Mouse (Mus musculus): ENCODE measurements around the gene Kdm5a. TPM values are rescaled to one million over a fixed set of nuclear protein-coding genes. Genes with fewer than 3 reads are reported as not detected.
A peak's percentile ranks its signal among the peaks of the same experiment; 100 is the strongest.

Kdm5a gene
- polyA plus RNA-seq, 1 experiment = 9.4 TPM

GRCm38 (mm10) chr6:120468259-120468658, 104.3 kb downstream of the Kdm5a start:
- Histone ChIP-seq H3K4me3 (ENCODE audit: insufficient read depth, low read length) (no peak overlapping the region), H3K27ac (ENCODE audit: insufficient read depth, low read length) (no peak overlapping the region), H3K4me1 (ENCODE audit: control insufficient read depth, insufficient read depth, low read length) (peaks cover 8% of the 10 kb centered on the region)
- no peak for TF ChIP-seq CTCF (IDR thresholded peaks at IDR 0.05; ENCODE audit: extremely low read depth, insufficient read depth, low read length)
- no peak for TF ChIP-seq POLR2A (IDR thresholded peaks at IDR 0.05; ENCODE audit: extremely low read depth, insufficient read depth, low read length)

- Histone ChIP-seq H3K4me1 (ENCODE audit: control insufficient read depth, insufficient read depth, low read length) (peaks cover 9% of the 10 kb centered on the region), H3K4me3 (ENCODE audit: insufficient read depth, low read length) (no peak overlapping the region), H3K27ac (ENCODE audit: insufficient read depth, low read length) (no peak overlapping the region)
- TF ChIP-seq POLR2A (IDR thresholded peaks at IDR 0.05; ENCODE audit: extremely low read depth, insufficient read depth, low read length) = no peak
- TF ChIP-seq CTCF (IDR thresholded peaks at IDR 0.05; ENCODE audit: extremely low read depth, insufficient read depth, low read length) = no peak
These were observed 105.3 kb downstream of the Kdm5a start for GRCm38 (mm10) chr6:120469268-120469667.

- H3K4me1 ChIP-seq (ENCODE audit: control insufficient read depth, insufficient read depth, low read length) = peaks cover 9% of the 10 kb centered on the region
- TF ChIP-seq POLR2A (IDR thresholded peaks at IDR 0.05; ENCODE audit: extremely low read depth, insufficient read depth, low read length) (no peak), CTCF (IDR thresholded peaks at IDR 0.05; ENCODE audit: extremely low read depth, insufficient read depth, low read length) (no peak)
- H3K4me3 ChIP-seq (ENCODE audit: insufficient read depth, low read length) = no peak overlapping the region
- H3K27ac ChIP-seq (ENCODE audit: insufficient read depth, low read length) = no peak overlapping the region
These were observed 105.8 kb downstream of the Kdm5a start for GRCm38 (mm10) chr6:120469770-120470169.

DNA sequence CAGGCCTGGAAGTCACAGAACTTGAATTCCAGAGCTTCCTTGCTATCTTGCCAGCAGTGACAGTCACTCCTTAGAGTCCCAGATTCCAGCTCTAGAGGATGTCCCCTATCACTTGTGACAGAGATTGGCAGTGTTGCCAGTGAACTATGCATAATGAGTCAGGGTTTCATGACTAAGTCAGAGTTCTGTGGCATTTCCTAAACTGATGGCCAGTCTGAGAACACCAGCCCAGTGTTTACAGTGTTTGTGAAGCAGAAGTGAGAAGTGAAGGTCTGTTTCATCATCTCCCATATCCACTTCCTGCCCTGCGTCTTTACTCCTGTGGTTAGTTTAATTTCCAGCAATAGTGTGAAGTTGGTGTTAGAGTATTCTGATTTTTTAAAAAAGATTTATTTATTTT, 106.7 kb downstream of the Kdm5a start:
- no peak overlapping the region for H3K4me3 ChIP-seq (ENCODE audit: insufficient read depth, low read length)
- H3K4me1 ChIP-seq (ENCODE audit: control insufficient read depth, insufficient read depth, low read length) = peaks cover 9% of the 10 kb centered on the region
- TF ChIP-seq CTCF (IDR thresholded peaks at IDR 0.05; ENCODE audit: extremely low read depth, insufficient read depth, low read length) (no peak), POLR2A (IDR thresholded peaks at IDR 0.05; ENCODE audit: extremely low read depth, insufficient read depth, low read length) (no peak)
- no peak overlapping the region for H3K27ac ChIP-seq (ENCODE audit: insufficient read depth, low read length)

- TF ChIP-seq CTCF (IDR thresholded peaks at IDR 0.05; ENCODE audit: extremely low read depth, insufficient read depth, low read length) (no peak), POLR2A (IDR thresholded peaks at IDR 0.05; ENCODE audit: extremely low read depth, insufficient read depth, low read length) (no peak)
- Histone ChIP-seq H3K4me1 (ENCODE audit: control insufficient read depth, insufficient read depth, low read length) (peaks cover 9% of the 10 kb centered on the region), H3K27ac (ENCODE audit: insufficient read depth, low read length) (0 out of 2 replicates have a peak overlapping the region, but pooled peaks have one; percentile 10)
These were observed 108.1 kb downstream of the Kdm5a start for GRCm38 (mm10) chr6:120471991-120472441.

GRCm38 (mm10) chr6:120472455-120473140, 108.7 kb downstream of the Kdm5a start:
- H3K4me3 ChIP-seq (ENCODE audit: insufficient read depth, low read length) = no peak overlapping the region
- 0 out of 2 replicates have a peak overlapping the region, but pooled peaks have one; percentile 10 for H3K27ac ChIP-seq (ENCODE audit: insufficient read depth, low read length)
- peaks cover 9% of the 10 kb centered on the region for H3K4me1 ChIP-seq (ENCODE audit: control insufficient read depth, insufficient read depth, low read length)
- TF ChIP-seq CTCF (IDR thresholded peaks at IDR 0.05; ENCODE audit: extremely low read depth, insufficient read depth, low read length) (no peak), POLR2A (IDR thresholded peaks at IDR 0.05; ENCODE audit: extremely low read depth, insufficient read depth, low read length) (no peak)

More at GRCm38 (mm10) chr6:120471991-120472441, 108.1 kb downstream of the Kdm5a start:
- H3K4me3 ChIP-seq (ENCODE audit: insufficient read depth, low read length) = no peak overlapping the region

GRCm38 (mm10) chr6:120473427-120473826, 109.5 kb downstream of the Kdm5a start:
- Histone ChIP-seq H3K4me1 (ENCODE audit: control insufficient read depth, insufficient read depth, low read length) (peaks cover 9% of the 10 kb centered on the region), H3K27ac (ENCODE audit: insufficient read depth, low read length) (no peak overlapping the region), H3K4me3 (ENCODE audit: insufficient read depth, low read length) (no peak overlapping the region)
- TF ChIP-seq POLR2A (IDR thresholded peaks at IDR 0.05; ENCODE audit: extremely low read depth, insufficient read depth, low read length) = no peak
- TF ChIP-seq CTCF (IDR thresholded peaks at IDR 0.05; ENCODE audit: extremely low read depth, insufficient read depth, low read length) = no peak

DNA sequence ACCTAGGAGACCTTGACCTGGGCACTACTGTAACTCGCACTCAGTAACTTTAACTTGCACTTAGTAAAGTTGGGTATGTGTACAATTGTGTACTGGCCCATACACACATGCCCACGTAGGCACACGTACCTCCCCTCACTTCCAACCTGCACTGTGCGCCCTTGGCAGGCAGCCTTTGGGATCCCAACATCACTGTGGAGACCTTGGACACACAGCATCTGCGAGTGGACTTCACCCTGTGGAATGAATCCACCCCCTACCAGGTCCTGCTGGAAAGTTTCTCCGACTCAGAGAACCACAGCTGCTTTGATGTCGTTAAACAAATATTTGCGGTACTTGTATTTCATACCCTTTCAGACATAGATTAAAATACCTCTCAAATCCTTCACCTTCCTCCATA, 111.4 kb downstream of the Kdm5a start:
- TF ChIP-seq POLR2A (IDR thresholded peaks at IDR 0.05; ENCODE audit: extremely low read depth, insufficient read depth, low read length) (no peak), CTCF (IDR thresholded peaks at IDR 0.05; ENCODE audit: extremely low read depth, insufficient read depth, low read length) (no peak)
- H3K4me3 ChIP-seq (ENCODE audit: insufficient read depth, low read length) = no peak overlapping the region
- no peak overlapping the region for H3K27ac ChIP-seq (ENCODE audit: insufficient read depth, low read length)
- H3K4me1 ChIP-seq (ENCODE audit: control insufficient read depth, insufficient read depth, low read length) = peaks cover 9% of the 10 kb centered on the region

GRCm38 (mm10) chr6:120479302-120479701, 115.4 kb downstream of the Kdm5a start:
- peak overlapping the region; percentile 66 for H3K27ac ChIP-seq (ENCODE audit: insufficient read depth, low read length)
- no peak for TF ChIP-seq CTCF (IDR thresholded peaks at IDR 0.05; ENCODE audit: extremely low read depth, insufficient read depth, low read length)
- TF ChIP-seq POLR2A (IDR thresholded peaks at IDR 0.05; ENCODE audit: extremely low read depth, insufficient read depth, low read length) = no peak
- H3K4me3 ChIP-seq (ENCODE audit: insufficient read depth, low read length) = no peak overlapping the region
- peaks cover 7% of the 10 kb centered on the region for H3K4me1 ChIP-seq (ENCODE audit: control insufficient read depth, insufficient read depth, low read length)

GRCm38 (mm10) chr6:120480361-120480760, 116.4 kb downstream of the Kdm5a start:
- peaks cover 7% of the 10 kb centered on the region for H3K4me1 ChIP-seq (ENCODE audit: control insufficient read depth, insufficient read depth, low read length)
- TF ChIP-seq POLR2A (IDR thresholded peaks at IDR 0.05; ENCODE audit: extremely low read depth, insufficient read depth, low read length) (0 out of 2 replicates have a peak, but pooled peaks have one; percentile 23), CTCF (IDR thresholded peaks at IDR 0.05; ENCODE audit: extremely low read depth, insufficient read depth, low read length) (no peak)
- peak overlapping the region; percentile 66; the same call in 1 of the 2 replicates for H3K27ac ChIP-seq (ENCODE audit: insufficient read depth, low read length)
- no peak overlapping the region for H3K4me3 ChIP-seq (ENCODE audit: insufficient read depth, low read length)
